Mouse (Mus musculus): Measurements from ENCODE around the gene Rab3il1. TPM values are rescaled to one million over a fixed set of nuclear protein-coding genes. Genes with fewer than 3 reads are reported as not detected.

The Rab3il1 gene
- total and polyA plus RNA-seq, 3 experiments = 1.0 to 1.4 TPM; not detected in 1

- Histone ChIP-seq H3K9ac (ENCODE audit: control insufficient read depth, low read depth, low read length, poor library complexity, severe bottlenecking) (peak within 1 kb of the TSS; percentile 59), H3K4me3 (ENCODE audit: control insufficient read depth in 1 of 2, insufficient read depth in 1 of 2, low read depth in 2 of 2, low read length in 2 of 2) (peak within 1 kb of the TSS; percentile 52 to 68), H3K79me2 (ENCODE audit: control insufficient read depth, insufficient read depth, low read length, poor library complexity) (no peaks in the 10 kb centered on the region), H3K36me3 (ENCODE audit: control insufficient read depth in 1 of 2, insufficient read depth in 2 of 2, low read length in 2 of 2) (peaks cover 0 to 17% of the 10 kb centered on the region in 2 experiments; a peak in 2 of 4 replicates), H3K27me3 (ENCODE audit: control insufficient read depth in 1 of 2, insufficient read depth in 2 of 2, low read length in 2 of 2) (peaks cover 0 to 4% of the 10 kb centered on the region in 2 experiments; a peak in 1 of 4 replicates), H3K4me1 (ENCODE audit: control insufficient read depth in 1 of 2, insufficient read depth in 2 of 2, low read length in 2 of 2) (peaks cover 17 to 27% of the 10 kb centered on the region in 2 experiments), H3K27ac (ENCODE audit: control insufficient read depth, low read depth, low read length) (no peak within 1 kb of the TSS), H3K9me3 (replicated peaks; ENCODE audit: insufficient read depth, low read length) (no peaks in the 10 kb centered on the region)
- DNase-seq (ENCODE audit: low read depth, low spot score) = peak; percentile 59
- TF ChIP-seq MYB (IDR thresholded peaks at IDR 0.05; ENCODE audit: low read depth, low read length) (no peak), TBP (IDR thresholded peaks at IDR 0.05; ENCODE audit: low read depth, low read length) (no peak), CTCF (IDR thresholded peaks at IDR 0.05 in 2 of 3, conservative IDR thresholded peaks at IDR 0.05 in 1 of 3; ENCODE audit: control insufficient read depth in 1 of 3, insufficient read depth in 1 of 3, low read depth in 2 of 3, low read length in 3 of 3, poor library complexity in 1 of 3, severe bottlenecking in 1 of 3) (0 out of 6 replicates have a peak, but pooled peaks of 1 of the 3 experiments have one; percentile 8), NRF1 (IDR thresholded peaks at IDR 0.05; ENCODE audit: insufficient read depth, low read depth, low read length, poor library complexity, severe bottlenecking) (0 out of 2 replicates have a peak, but pooled peaks have one; percentile 28)
Measured at GRCm38 (mm10) chr19:10041388-10042148, 40.1 kb downstream of the Rab3il1 start, which contains the start of gene Fads3. TSS of gene Fads3 (plus strand) at chr19:10041569.

- no peak overlapping the region for H3K27ac ChIP-seq (ENCODE audit: control insufficient read depth, low read depth, low read length)
- no peak overlapping the region; the same call in 1 of the 2 replicates for H3K9ac ChIP-seq (ENCODE audit: control insufficient read depth, low read depth, low read length, poor library complexity, severe bottlenecking)
- H3K36me3 ChIP-seq (ENCODE audit: control insufficient read depth in 1 of 2, insufficient read depth in 2 of 2, low read length in 2 of 2) = peaks cover 0 to 18% of the 10 kb centered on the region in 2 experiments; a peak in 2 of 4 replicates
- H3K4me1 ChIP-seq (ENCODE audit: control insufficient read depth in 1 of 2, insufficient read depth in 2 of 2, low read length in 2 of 2) = peaks cover 17 to 28% of the 10 kb centered on the region in 2 experiments
- TF ChIP-seq EP300 (IDR thresholded peaks at IDR 0.05; ENCODE audit: low read depth in 1 of 2, low read length in 2 of 2) = peak; percentile 80 to 87
- peak; percentile 50 for TF ChIP-seq SIN3A (IDR thresholded peaks at IDR 0.05; ENCODE audit: low read length)
- TF ChIP-seq ZKSCAN1 (IDR thresholded peaks at IDR 0.05; ENCODE audit: low read depth, low read length) = no peak
- TF ChIP-seq POLR2A (IDR thresholded peaks at IDR 0.05; ENCODE audit: control insufficient read depth in 1 of 2, insufficient read depth in 1 of 2, low read depth in 1 of 2, low read length in 2 of 2, poor library complexity in 1 of 2) = no peak
- peak; percentile 51; the same call in 1 of the 2 replicates for TF ChIP-seq ETS1 (IDR thresholded peaks at IDR 0.05; ENCODE audit: low read depth, low read length)
- no peak for TF ChIP-seq KAT2A (conservative IDR thresholded peaks at IDR 0.05; ENCODE audit: low read depth, low read length)
- no peak for TF ChIP-seq NRF1 (IDR thresholded peaks at IDR 0.05; ENCODE audit: insufficient read depth, low read depth, low read length, poor library complexity, severe bottlenecking)
- no peak for TF ChIP-seq TBP (IDR thresholded peaks at IDR 0.05; ENCODE audit: low read depth, low read length)
- peak; percentile 55; the same call in 1 of the 2 replicates for TF ChIP-seq MXI1 (IDR thresholded peaks at IDR 0.05; ENCODE audit: low read depth, low read length)
- TF ChIP-seq TCF12 (IDR thresholded peaks at IDR 0.05; ENCODE audit: low read depth, low read length) = peak; percentile 93
- TF ChIP-seq CHD2 (IDR thresholded peaks at IDR 0.05; ENCODE audit: low read length) = peak; percentile 56; the same call in 1 of the 2 replicates
- no peak for TF ChIP-seq MEF2A (IDR thresholded peaks at IDR 0.05; ENCODE audit: extremely low read depth, insufficient replicate concordance, low read depth, low read length, poor library complexity, severe bottlenecking)
- no peak for TF ChIP-seq CHD1 (IDR thresholded peaks at IDR 0.05; ENCODE audit: low read depth, low read length)
- peak; percentile 52; the same call in 1 of the 2 replicates for TF ChIP-seq RCOR1 (IDR thresholded peaks at IDR 0.05; ENCODE audit: low read depth, low read length)
- no peak for TF ChIP-seq MYB (IDR thresholded peaks at IDR 0.05; ENCODE audit: low read depth, low read length)
- TF ChIP-seq MAZ (IDR thresholded peaks at IDR 0.05; ENCODE audit: low read depth, low read length) = 0 out of 2 replicates have a peak, but pooled peaks have one; percentile 70
- no peak for TF ChIP-seq E2F4 (IDR thresholded peaks at IDR 0.05; ENCODE audit: borderline replicate concordance, low read depth, low read length)
- peak; percentile 86 for TF ChIP-seq TAL1 (IDR thresholded peaks at IDR 0.05; ENCODE audit: low read length)
- peak; percentile 79 for TF ChIP-seq GATA1 (IDR thresholded peaks at IDR 0.05; ENCODE audit: low read depth, low read length)
- TF ChIP-seq USF2 (IDR thresholded peaks at IDR 0.05; ENCODE audit: borderline replicate concordance in 1 of 2, insufficient read depth in 1 of 2, low read depth in 1 of 2, low read length in 2 of 2) = no peak
- TF ChIP-seq POLR2AphosphoS2 (IDR thresholded peaks at IDR 0.05; ENCODE audit: low read length) = no peak
- 0 out of 2 replicates have a peak, but pooled peaks have one; percentile 2 for TF ChIP-seq USF1 (IDR thresholded peaks at IDR 0.05; ENCODE audit: low read depth, low read length)
- TF ChIP-seq MAFK (IDR thresholded peaks at IDR 0.05; ENCODE audit: borderline replicate concordance, low read depth, low read length) = 0 out of 2 replicates have a peak, but pooled peaks have one; percentile 11
- peak; percentile 43; the same call in 1 of the 2 replicates for TF ChIP-seq BHLHE40 (IDR thresholded peaks at IDR 0.05; ENCODE audit: borderline replicate concordance, low read depth, low read length)
- TF ChIP-seq MAX (IDR thresholded peaks at IDR 0.05; ENCODE audit: low read length) = peak; percentile 36; the same call in 1 of the 2 replicates
- TF ChIP-seq ZNF384 (IDR thresholded peaks at IDR 0.05; ENCODE audit: low read depth, low read length) = no peak
- no peaks in the 10 kb centered on the region for H3K9me3 ChIP-seq (replicated peaks; ENCODE audit: insufficient read depth, low read length)
- no peaks in the 10 kb centered on the region for H3K79me2 ChIP-seq (ENCODE audit: control insufficient read depth, insufficient read depth, low read length, poor library complexity)
- H3K4me3 ChIP-seq (ENCODE audit: control insufficient read depth in 1 of 2, insufficient read depth in 1 of 2, low read depth in 2 of 2, low read length in 2 of 2) = peak overlapping the region; percentile 52 to 68
- DNase-seq (ENCODE audit: low read depth, low spot score) = peak; percentile 78
- H3K27me3 ChIP-seq (ENCODE audit: control insufficient read depth in 1 of 2, insufficient read depth in 2 of 2, low read length in 2 of 2) = peaks cover 0 to 4% of the 10 kb centered on the region in 2 experiments; a peak in 1 of 4 replicates
Measured at GRCm38 (mm10) chr19:10042232-10042631, 40.8 kb downstream of the Rab3il1 start.

All from MEL (cell line).